Mouse (Mus musculus): ENCODE measurements around the gene Igf2bp3. TPM values are rescaled to one million over a fixed set of nuclear protein-coding genes. Genes with fewer than 3 reads are reported as not detected.

The Igf2bp3 gene
- total RNA-seq, 2 experiments from 2014 or later: not detected

GRCm38 (mm10) chr6:49148368-49148767, 66.4 kb downstream of the Igf2bp3 start:
- ATAC-seq (replicated peaks; ENCODE audit: low FRiP score, poor library complexity, severe bottlenecking): no peak

GRCm38 (mm10) chr6:49146461-49146860, 68.3 kb downstream of the Igf2bp3 start:
- ATAC-seq (replicated peaks; ENCODE audit: low FRiP score, poor library complexity, severe bottlenecking): no peak

GRCm38 (mm10) chr6:49142428-49142827, 72.3 kb downstream of the Igf2bp3 start:
- ATAC-seq (replicated peaks; ENCODE audit: low FRiP score, poor library complexity, severe bottlenecking): no peak

GRCm38 (mm10) chr6:49141125-49141524, 73.6 kb downstream of the Igf2bp3 start:
- ATAC-seq (replicated peaks; ENCODE audit: low FRiP score, poor library complexity, severe bottlenecking): no peak

- ATAC-seq (replicated peaks; ENCODE audit: low FRiP score, poor library complexity, severe bottlenecking): no peak
These were observed 76.4 kb downstream of the Igf2bp3 start for GRCm38 (mm10) chr6:49138159-49139051.

GRCm38 (mm10) chr6:49136739-49137138, 78.0 kb downstream of the Igf2bp3 start:
- ATAC-seq (replicated peaks; ENCODE audit: low FRiP score, poor library complexity, severe bottlenecking): no peak

GRCm38 (mm10) chr6:49132352-49133090, 82.2 kb downstream of the Igf2bp3 start:
- no peak for ATAC-seq (replicated peaks; ENCODE audit: low FRiP score, poor library complexity, severe bottlenecking)

GRCm38 (mm10) chr6:49131855-49132254, 82.9 kb downstream of the Igf2bp3 start:
- ATAC-seq (replicated peaks; ENCODE audit: low FRiP score, poor library complexity, severe bottlenecking): no peak

GRCm38 (mm10) chr6:49130328-49130727, 84.4 kb downstream of the Igf2bp3 start:
- ATAC-seq (replicated peaks; ENCODE audit: low FRiP score, poor library complexity, severe bottlenecking): no peak

- no peak for ATAC-seq (replicated peaks; ENCODE audit: low FRiP score, poor library complexity, severe bottlenecking)
These were observed 94.4 kb downstream of the Igf2bp3 start for GRCm38 (mm10) chr6:49120370-49120769.

- ATAC-seq (replicated peaks; ENCODE audit: low FRiP score, poor library complexity, severe bottlenecking): no peak
These were observed 95.2 kb downstream of the Igf2bp3 start for GRCm38 (mm10) chr6:49119462-49120135.

GRCm38 (mm10) chr6:49118446-49118845, 96.3 kb downstream of the Igf2bp3 start:
- ATAC-seq (replicated peaks; ENCODE audit: low FRiP score, poor library complexity, severe bottlenecking): no peak

- no peak for ATAC-seq (replicated peaks; ENCODE audit: low FRiP score, poor library complexity, severe bottlenecking)
These were observed 98.5 kb downstream of the Igf2bp3 start for GRCm38 (mm10) chr6:49116241-49116640.

- no peak for ATAC-seq (replicated peaks; ENCODE audit: low FRiP score, poor library complexity, severe bottlenecking)
These were observed 99.2 kb downstream of the Igf2bp3 start for GRCm38 (mm10) chr6:49115550-49115949.

- no peak for ATAC-seq (replicated peaks; ENCODE audit: low FRiP score, poor library complexity, severe bottlenecking)
These were observed 100.3 kb downstream of the Igf2bp3 start for GRCm38 (mm10) chr6:49114457-49114856.

- no peak for ATAC-seq (replicated peaks; ENCODE audit: low FRiP score, poor library complexity, severe bottlenecking)
These were observed 100.9 kb downstream of the Igf2bp3 start for GRCm38 (mm10) chr6:49113895-49114294.

- no peak for ATAC-seq (replicated peaks; ENCODE audit: low FRiP score, poor library complexity, severe bottlenecking)
These were observed 105.6 kb downstream of the Igf2bp3 start for GRCm38 (mm10) chr6:49109196-49109595.

- ATAC-seq (replicated peaks; ENCODE audit: low FRiP score, poor library complexity, severe bottlenecking): no peak
These were observed 107.8 kb downstream of the Igf2bp3 start for GRCm38 (mm10) chr6:49106746-49107500.

- no peak for ATAC-seq (replicated peaks; ENCODE audit: low FRiP score, poor library complexity, severe bottlenecking)
These were observed 115.7 kb downstream of the Igf2bp3 start for GRCm38 (mm10) chr6:49099086-49099485.
